Mouse (Mus musculus) adrenal gland, postnatal 4 days (tissue): ENCODE data around the gene Ttc38. TPM values are rescaled to one million over a fixed set of nuclear protein-coding genes. Genes with fewer than 3 reads are reported as not detected.

Experiments
- DNase-seq, 2 experiments: peaks; one replicate each; pipeline ENCODE4 v3.0.0; 2021 to 2022; ENCODE audit warnings: low spot score in 2 of 2, mixed read lengths in 2 of 2
- total RNA-seq, 2 experiments: library from RNA; stranded (reverse); gene quantifications; 2 replicates each; pipeline ENCODE4 v1.2.3; 2021

The Ttc38 gene
- total RNA-seq, 2 experiments from 2014 or later = 14.5 to 15.2 TPM

DNA sequence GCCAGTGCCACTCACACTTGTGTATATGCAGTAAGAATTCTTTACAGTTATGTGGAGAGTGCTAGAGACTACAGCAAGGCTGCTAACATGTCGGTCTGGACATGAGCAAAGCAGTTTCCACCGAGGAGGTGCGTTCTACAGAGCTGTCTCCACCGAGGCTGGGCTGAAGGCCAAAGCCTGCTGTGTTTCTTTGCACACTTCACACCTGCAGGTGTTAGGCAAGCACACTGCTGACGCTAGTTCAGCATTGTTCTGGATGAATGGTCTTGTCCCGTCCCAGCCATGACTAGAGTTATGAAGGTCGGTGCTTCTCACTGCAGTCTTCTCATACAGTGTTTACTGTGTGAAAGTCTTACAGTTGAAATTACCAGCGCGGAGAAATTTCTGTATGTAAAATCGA lies 59.9 kb downstream of the Ttc38 start:
- DNase-seq = no peak

DNA sequence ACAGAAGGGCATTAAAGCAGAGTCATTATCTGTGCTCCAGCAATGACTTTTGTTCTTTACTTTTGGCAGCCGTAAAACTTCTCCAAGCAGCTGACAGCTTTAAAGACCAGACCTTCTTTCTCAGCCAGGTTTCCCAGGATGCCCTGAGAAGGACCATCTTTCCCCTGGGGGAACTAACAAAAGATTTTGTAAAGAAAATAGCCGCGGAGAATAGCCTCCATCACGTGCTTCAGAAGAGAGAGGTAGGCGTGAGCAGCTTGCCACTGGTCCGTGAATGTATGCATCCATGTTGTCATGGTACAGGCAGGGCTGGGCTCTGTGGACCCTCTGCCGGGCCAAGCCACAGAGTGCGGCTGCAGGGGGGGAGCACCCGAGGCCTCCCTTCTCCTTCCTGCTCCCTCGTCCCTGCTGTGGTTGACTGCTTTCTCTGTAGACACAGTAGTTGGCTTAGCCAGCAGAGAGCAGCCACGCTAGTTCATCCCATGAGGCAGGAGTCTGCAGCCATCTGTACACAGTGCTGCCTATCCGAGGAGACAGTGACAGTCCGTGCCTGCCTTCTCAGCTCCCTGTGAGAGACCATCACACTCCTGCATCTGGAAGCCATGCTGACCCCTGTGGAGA lies 60.5 kb downstream of the Ttc38 start:
- no peak for DNase-seq

DNA sequence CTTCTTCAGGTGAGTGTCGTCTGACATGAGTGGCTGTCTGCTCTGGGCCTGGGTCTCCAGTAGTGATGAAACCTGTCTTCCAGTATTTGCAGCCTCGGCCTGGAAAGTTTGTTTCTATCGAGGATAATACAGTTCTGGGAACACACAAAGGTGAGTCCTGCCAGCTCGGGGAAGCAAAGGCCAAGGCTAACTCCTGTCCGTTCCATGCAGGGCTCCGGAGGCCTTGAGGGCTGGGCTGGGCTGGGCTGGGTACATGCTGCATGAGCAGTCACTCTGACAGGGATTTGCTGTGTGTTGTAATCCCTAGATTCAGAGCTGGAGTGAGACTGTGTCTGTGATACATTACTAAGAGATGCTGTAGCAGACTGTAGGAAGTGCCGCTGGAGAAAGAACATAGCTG lies 61.8 kb downstream of the Ttc38 start:
- no peak for DNase-seq

GRCm38 (mm10) chr15:85896284-85896683 lies 64.2 kb downstream of the Ttc38 start:
- DNase-seq = peak; percentile 53 to 60

DNA sequence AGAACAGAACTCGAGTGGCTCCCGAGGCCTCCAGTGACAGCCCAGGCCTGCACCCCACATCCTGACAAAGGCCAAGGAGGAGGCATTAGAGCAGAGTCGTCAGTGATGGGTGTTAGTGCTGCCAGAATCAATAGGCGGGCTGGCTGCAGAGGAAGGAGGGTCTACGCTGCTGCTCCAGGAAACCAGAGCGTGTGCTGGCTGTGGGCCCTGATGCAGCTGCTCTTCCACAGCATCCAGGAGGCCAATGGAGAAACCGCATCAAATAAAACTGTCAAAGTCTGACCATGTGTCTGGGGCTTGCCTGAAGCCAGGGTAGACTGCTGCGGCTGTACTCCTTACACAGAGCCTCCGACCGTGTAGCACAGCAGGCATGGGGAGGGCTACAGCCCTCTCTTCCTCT lies 65.0 kb downstream of the Ttc38 start:
- no peak for DNase-seq

DNA sequence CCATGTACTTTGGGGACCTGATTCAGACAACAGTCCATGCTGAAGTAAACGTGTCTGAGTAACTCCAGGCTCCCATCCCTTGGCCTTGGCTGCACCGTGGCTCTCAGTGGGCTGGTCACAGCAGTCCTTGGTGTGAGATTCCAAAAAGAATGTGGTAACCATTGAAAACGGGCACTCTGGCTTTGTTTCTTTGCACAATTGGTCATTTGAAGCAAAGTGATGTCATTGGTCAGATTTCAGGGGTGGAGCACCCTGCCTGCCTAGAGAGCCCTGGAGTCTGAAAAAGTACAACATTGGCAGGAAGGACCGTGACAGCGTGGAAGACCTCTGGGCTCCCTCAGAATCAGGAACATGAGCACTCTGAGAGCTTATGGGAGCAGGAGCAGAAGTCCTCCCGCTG lies 67.3 kb downstream of the Ttc38 start:
- no peak for DNase-seq

DNA sequence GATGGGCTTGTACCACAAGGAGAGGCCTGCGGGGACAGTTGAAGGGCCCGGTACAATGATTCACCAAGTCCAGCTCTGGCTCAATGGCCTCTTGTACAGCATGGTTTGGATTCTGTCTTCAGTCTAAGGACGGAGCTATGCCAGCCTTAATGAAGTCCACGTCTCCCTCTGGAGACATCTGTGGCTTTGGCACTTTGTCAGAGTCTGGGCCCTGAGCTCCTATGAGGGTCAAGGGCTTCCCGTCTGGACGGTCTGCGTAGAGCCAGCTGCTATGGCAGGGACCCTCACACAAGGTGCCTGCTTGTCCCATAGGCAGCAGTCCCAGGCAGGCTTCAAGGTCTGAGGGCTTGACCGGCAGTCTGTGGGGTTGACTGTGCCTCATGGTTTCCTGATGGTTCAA lies 68.2 kb downstream of the Ttc38 start:
- DNase-seq = no peak

GRCm38 (mm10) chr15:85900801-85901200 lies 68.7 kb downstream of the Ttc38 start:
- no peak for DNase-seq

DNA sequence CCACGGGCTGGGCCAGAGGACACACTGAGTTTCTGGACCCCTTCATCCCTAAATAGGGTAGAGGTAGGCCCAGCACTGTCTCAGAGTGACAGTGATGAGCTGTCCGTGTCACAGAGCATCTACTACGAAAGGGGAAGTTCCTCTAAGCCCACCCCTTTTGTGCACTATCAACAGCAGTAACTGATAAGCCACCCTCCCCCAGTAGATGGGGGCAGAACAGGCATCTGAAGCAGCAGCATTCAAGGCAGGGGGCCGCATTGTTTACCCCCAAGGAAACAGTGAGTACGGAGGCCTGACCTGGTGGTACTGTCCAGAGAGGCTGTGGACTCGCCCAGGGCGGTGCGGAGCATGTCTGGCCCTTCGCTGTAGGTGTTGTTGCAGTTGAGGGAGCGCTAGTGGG lies 70.4 kb downstream of the Ttc38 start:
- DNase-seq = no peak

- DNase-seq = no peak
These were observed 71.7 kb downstream of the Ttc38 start for GRCm38 (mm10) chr15:85903826-85904225.

Other genes with a start within 250 kb of the Ttc38 start
- gene Wnt7b, start 249.8 kb upstream of the Ttc38 start, total RNA-seq = 1 to 10 TPM in 1 of 2 experiments, under 1 TPM in 1; 0.40 to 1.8 TPM
- gene Ppara, start 97.3 kb upstream of the Ttc38 start, total RNA-seq = 10 to 100 TPM; 17.2 to 29.4 TPM
- 10 to 100 TPM; 22.3 TPM for gene Cdpf1, start 20.6 kb upstream of the Ttc38 start, total RNA-seq
- under 1 TPM; 0.45 to 0.48 TPM for gene Pkdrej, start 10.6 kb upstream of the Ttc38 start, total RNA-seq
- gene Gtse1, start 27.4 kb downstream of the Ttc38 start, total RNA-seq = 10 to 100 TPM in 1 of 2 experiments, 1 to 10 TPM in 1; 8.9 to 10.1 TPM
- 10 to 100 TPM; 50.2 to 51.1 TPM for gene Trmu, start 47.0 kb downstream of the Ttc38 start, total RNA-seq
- gene Celsr1, start 201.5 kb downstream of the Ttc38 start, total RNA-seq = 10 to 100 TPM; 11.0 to 14.8 TPM
- 10 to 100 TPM; 22.9 to 23.1 TPM for gene Gramd4, start 225.4 kb downstream of the Ttc38 start, total RNA-seq